Mouse (Mus musculus): ENCODE results near the gene Ifitm7. TPM values are rescaled to one million over a fixed set of nuclear protein-coding genes. Genes with fewer than 3 reads are reported as not detected.

The Ifitm7 gene
- polyA plus RNA-seq (2012; rRNA removed): 1.6 and 1.7 TPM in 2 replicates

DNA sequence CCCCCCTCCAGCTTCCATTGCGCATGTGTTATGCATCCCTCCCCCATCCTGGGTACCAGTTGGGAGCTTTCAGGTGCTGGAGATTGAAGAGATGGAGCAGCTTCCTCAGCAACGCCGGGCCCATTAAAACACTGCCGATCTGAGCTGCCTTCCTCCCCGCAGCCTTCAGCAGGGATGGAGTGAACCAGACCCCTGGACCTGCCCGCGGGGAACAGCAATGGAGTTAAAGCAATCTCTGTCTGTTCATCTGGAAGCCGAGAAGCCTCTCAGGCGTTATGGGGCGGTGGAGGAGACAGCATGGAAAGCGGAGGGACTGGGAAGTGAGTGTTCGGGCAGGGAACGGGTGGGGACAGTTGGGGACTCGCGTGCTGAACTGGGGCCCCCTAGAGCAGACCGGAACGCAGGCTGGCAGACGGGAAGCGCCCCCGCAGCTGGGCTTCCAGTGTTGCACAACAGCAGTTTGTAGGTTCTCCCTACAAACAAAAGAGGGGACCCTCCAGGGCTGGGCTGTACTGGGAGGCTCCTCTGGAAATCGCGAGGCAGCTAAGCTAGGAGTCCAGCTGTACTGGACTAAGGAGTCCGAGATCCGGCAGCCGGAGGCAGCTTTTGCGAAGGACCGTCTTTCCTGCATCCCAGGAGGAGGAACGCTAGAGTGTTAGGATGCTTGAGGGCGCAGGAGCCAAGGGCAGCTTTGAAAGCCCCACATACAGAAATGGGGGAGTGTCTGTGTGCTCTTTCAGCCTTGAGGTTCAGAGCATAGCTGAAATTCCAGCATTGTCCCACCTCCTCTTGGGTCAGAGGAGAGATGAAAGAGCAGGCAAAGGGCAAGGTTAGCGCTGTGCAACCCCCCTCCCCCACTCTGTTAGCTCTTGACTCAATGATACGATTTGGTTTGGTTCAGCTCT lies at the start of gene Ifitm7, which contains the start of gene 2900011O08Rik:
Ifitm7 (minus strand) TSS at position 315 of the 905 bp plus-strand sequence.
2900011O08Rik (plus strand) TSS at position 31 of the 905 bp plus-strand sequence.

Other genes with a start within 250 kb of the Ifitm7 start
- 34.9 and 36.6 TPM in 2 replicates for gene Rrn3, start 206.2 kb downstream of the Ifitm7 start, polyA plus RNA-seq (2012; rRNA removed)
- 137 and 146 TPM in 2 replicates for gene Ntan1, start 168.0 kb downstream of the Ifitm7 start, polyA plus RNA-seq (2012; rRNA removed)
- gene Pdxdc1, start 83.8 kb downstream of the Ifitm7 start, polyA plus RNA-seq (2012; rRNA removed): 65.9 and 78.2 TPM in 2 replicates
- gene Mpv17l, start 83.7 kb downstream of the Ifitm7 start, polyA plus RNA-seq (2012; rRNA removed): 6.4 and 7.2 TPM in 2 replicates
- gene 2900011O08Rik, start 284 bp downstream of the Ifitm7 start, polyA plus RNA-seq (2012; rRNA removed): 95.9 and 102 TPM in 2 replicates
- gene Nde1, start 176.4 kb upstream of the Ifitm7 start, polyA plus RNA-seq (2012; rRNA removed): 51.7 and 56.6 TPM in 2 replicates
- 18.8 and 20.5 TPM in 2 replicates for gene Marf1, start 176.5 kb upstream of the Ifitm7 start, polyA plus RNA-seq (2012; rRNA removed)